8 mouse cellular contexts compared by ENCODE assay signal in the genomic region with DNA sequence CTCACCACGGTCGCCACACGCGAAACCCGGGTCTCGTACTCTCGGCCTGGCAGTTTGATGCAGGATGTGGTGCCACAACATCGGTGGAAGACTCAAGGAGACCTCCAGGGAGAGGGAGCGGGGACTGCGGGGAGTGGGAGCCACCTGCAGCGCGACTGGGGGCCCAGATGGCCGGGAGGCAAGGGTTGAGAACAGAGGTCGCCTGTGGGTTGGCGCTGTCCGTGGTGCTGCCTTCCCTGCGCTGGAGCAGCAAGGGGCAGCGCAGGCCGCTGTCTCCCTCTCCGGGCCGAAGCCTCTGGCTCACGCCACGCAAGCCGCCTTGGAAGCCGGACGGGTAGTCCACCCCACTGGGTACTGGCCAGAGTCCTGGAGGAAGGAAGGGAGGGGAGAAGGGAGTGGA. TPM values are rescaled to one million over a fixed set of nuclear protein-coding genes. Genes with fewer than 3 reads are reported as not detected.
DNase-seq lines count a peak whose midpoint lies in the region; ATAC-seq lines count a peak whose summit lies in the region.

No protein-coding gene starts in this region.

- peak; percentile 78 to 86 for DNase-seq in heart, postnatal 10 days
- DNase-seq in heart, adult 8-10 months (ENCODE audit: low spot score) = no peak
- peak; percentile 47 to 59 for DNase-seq in adrenal gland, postnatal 4 days (ENCODE audit: low spot score in 2 of 2)
- peak; percentile 52 for DNase-seq in gastrocnemius, adult 18-20 months (ENCODE audit: low spot score)
- peak; percentile 67 for DNase-seq in kidney, adult 9 months
- peak; percentile 89 for DNase-seq in testis, postnatal 10 days (ENCODE audit: low spot score)
- no peak for DNase-seq in layer of hippocampus, adult 18-20 months (ENCODE audit: low spot score in 2 of 2)

- intact Hi-C loops in heart, postnatal 10 days (cut with DNase I) = no loop called here

- peak; percentile 65 for ATAC-seq in megakaryocyte-erythroid progenitor cell, adult 5-6 weeks (replicated peaks; ENCODE audit: low FRiP score, low TSS enrichment, poor library complexity, severe bottlenecking)

RNA-seq across cellular contexts. Expression of a gene that starts 4.6 kb away (rescaled TPM):
- total RNA-seq in heart, postnatal 10 days (2021) = not detected
- total RNA-seq in heart, adult 8-10 months (2022) = not detected
- not detected for total RNA-seq in adrenal gland, postnatal 4 days (2021)
- total RNA-seq in gastrocnemius, adult 18-20 months (2021) = not detected
- not detected in 2 replicates for total RNA-seq in megakaryocyte-erythroid progenitor cell, adult 5-6 weeks (2014; fragmentation: Nextera tagmentation)
- not detected in 2 replicates for total RNA-seq in megakaryocyte-erythroid progenitor cell, adult 5-6 weeks (2017)
- not detected for total RNA-seq in layer of hippocampus, adult 18-20 months (2021)

RNA-seq across cellular contexts. Expression of a gene that starts 10.1 kb away (rescaled TPM):
- total RNA-seq in heart, postnatal 10 days (2021) = 10 to 100 TPM; 27.3 to 33.4 TPM
- 10 to 100 TPM; 25.2 to 36.4 (median 30.6) TPM for total RNA-seq in heart, adult 8-10 months (2022)
- 10 to 100 TPM; 35.4 to 35.5 TPM for total RNA-seq in adrenal gland, postnatal 4 days (2021)
- total RNA-seq in gastrocnemius, adult 18-20 months (2021) = 10 to 100 TPM; 19.8 to 19.9 TPM
- 23.1 and 26.7 TPM in 2 replicates for total RNA-seq in megakaryocyte-erythroid progenitor cell, adult 5-6 weeks (2014; fragmentation: Nextera tagmentation)
- 12.6 and 12.9 TPM in 2 replicates for total RNA-seq in megakaryocyte-erythroid progenitor cell, adult 5-6 weeks (2017)
- 10 to 100 TPM; 41.6 to 45.4 TPM for total RNA-seq in layer of hippocampus, adult 18-20 months (2021)

RNA-seq across cellular contexts. Expression of a gene that starts 12.9 kb away (rescaled TPM):
- 10 to 100 TPM; 30.2 to 31.3 TPM for total RNA-seq in heart, postnatal 10 days (2021)
- total RNA-seq in heart, adult 8-10 months (2022) = 10 to 100 TPM in 2 of 4 experiments, 1 to 10 TPM in 2; 5.6 to 11.9 (median 9.8) TPM
- total RNA-seq in adrenal gland, postnatal 4 days (2021) = 10 to 100 TPM; 13.9 to 15.5 TPM
- 1 to 10 TPM; 3.4 to 4.5 TPM for total RNA-seq in gastrocnemius, adult 18-20 months (2021)
- not detected in 2 replicates for total RNA-seq in megakaryocyte-erythroid progenitor cell, adult 5-6 weeks (2014; fragmentation: Nextera tagmentation)
- total RNA-seq in megakaryocyte-erythroid progenitor cell, adult 5-6 weeks (2017) = not detected in 2 replicates
- total RNA-seq in layer of hippocampus, adult 18-20 months (2021) = 1 to 10 TPM; 5.0 to 6.5 TPM

RNA-seq across cellular contexts. Expression of a gene that starts 31.9 kb away (rescaled TPM):
- 100 to 1,000 TPM in 1 of 2 experiments, 10 to 100 TPM in 1; 95.9 to 112 TPM for total RNA-seq in heart, postnatal 10 days (2021)
- 10 to 100 TPM; 29.1 to 63.4 (median 46.1) TPM for total RNA-seq in heart, adult 8-10 months (2022)
- total RNA-seq in adrenal gland, postnatal 4 days (2021) = 1 to 10 TPM; 1.2 to 1.3 TPM
- not detected for total RNA-seq in gastrocnemius, adult 18-20 months (2021)
- not detected in 2 replicates for total RNA-seq in megakaryocyte-erythroid progenitor cell, adult 5-6 weeks (2014; fragmentation: Nextera tagmentation)
- 0.38 TPM in 1 of 2 replicates, not detected in the other for total RNA-seq in megakaryocyte-erythroid progenitor cell, adult 5-6 weeks (2017)
- 10 to 100 TPM in 1 of 2 experiments, 1 to 10 TPM in 1; 8.1 to 10.2 TPM for total RNA-seq in layer of hippocampus, adult 18-20 months (2021)

RNA-seq across cellular contexts. Expression of a gene that starts 38.7 kb away (rescaled TPM):
- total RNA-seq in heart, postnatal 10 days (2021) = 100 to 1,000 TPM; 283 to 290 TPM
- total RNA-seq in heart, adult 8-10 months (2022) = 100 to 1,000 TPM; 266 to 327 (median 276) TPM
- 100 to 1,000 TPM; 608 to 640 TPM for total RNA-seq in adrenal gland, postnatal 4 days (2021)
- total RNA-seq in gastrocnemius, adult 18-20 months (2021) = 100 to 1,000 TPM; 249 to 251 TPM
- total RNA-seq in megakaryocyte-erythroid progenitor cell, adult 5-6 weeks (2014; fragmentation: Nextera tagmentation) = 2,168 and 2,467 TPM in 2 replicates
- 3,890 and 4,556 TPM in 2 replicates for total RNA-seq in megakaryocyte-erythroid progenitor cell, adult 5-6 weeks (2017)
- total RNA-seq in layer of hippocampus, adult 18-20 months (2021) = 100 to 1,000 TPM; 204 to 205 TPM

Comparison
In these comparisons a context has a peak if more than half of its experiments do, and no peak if none do; other contexts are left out.
1. DNase-seq: peak in heart, postnatal 10 days (2 of 2), adrenal gland, postnatal 4 days (2 of 2), gastrocnemius, adult 18-20 months (single experiment), kidney, adult 9 months (single experiment) and testis, postnatal 10 days (single experiment); none in heart, adult 8-10 months (single experiment) and layer of hippocampus, adult 18-20 months (0 of 2).
2. RNA of a gene that starts 12.9 kb away (total RNA-seq): 30.2 to 31.3 TPM in heart, postnatal 10 days, 13.9 to 15.5 TPM in adrenal gland, postnatal 4 days, 5.6 to 11.9 TPM in heart, adult 8-10 months, 5.0 to 6.5 TPM in layer of hippocampus, adult 18-20 months and 3.4 to 4.5 TPM in gastrocnemius, adult 18-20 months; not detected in megakaryocyte-erythroid progenitor cell, adult 5-6 weeks; every median in the first group is over 4 times any median in the second.